Mouse (Mus musculus): ENCODE data around the gene Tnfrsf11a. TPM values are rescaled to one million over a fixed set of nuclear protein-coding genes. Genes with fewer than 3 reads are reported as not detected.

Tnfrsf11a gene
- polyA plus RNA-seq, 1 experiment, result 4.3 TPM

- no peak for DNase-seq
- no peak overlapping the region for H3K4me3 ChIP-seq (replicated peaks; ENCODE audit: extremely low read depth, low read depth, low read length)
- no peaks in the 10 kb centered on the region for H3K4me1 ChIP-seq (ENCODE audit: control insufficient read depth, insufficient read depth, low read length)
- TF ChIP-seq POLR2A (IDR thresholded peaks at IDR 0.05; ENCODE audit: borderline replicate concordance, extremely low read depth, low read depth, low read length), result no peak
- TF ChIP-seq CTCF (IDR thresholded peaks at IDR 0.05; ENCODE audit: insufficient read depth, low read length), result no peak
- 16% methylated on average over 28 of the region's 28 CpGs for WGBS
Measured at GRCm38 (mm10) chr1:105844341-105845006, 64.0 kb downstream of the Tnfrsf11a start.

DNA sequence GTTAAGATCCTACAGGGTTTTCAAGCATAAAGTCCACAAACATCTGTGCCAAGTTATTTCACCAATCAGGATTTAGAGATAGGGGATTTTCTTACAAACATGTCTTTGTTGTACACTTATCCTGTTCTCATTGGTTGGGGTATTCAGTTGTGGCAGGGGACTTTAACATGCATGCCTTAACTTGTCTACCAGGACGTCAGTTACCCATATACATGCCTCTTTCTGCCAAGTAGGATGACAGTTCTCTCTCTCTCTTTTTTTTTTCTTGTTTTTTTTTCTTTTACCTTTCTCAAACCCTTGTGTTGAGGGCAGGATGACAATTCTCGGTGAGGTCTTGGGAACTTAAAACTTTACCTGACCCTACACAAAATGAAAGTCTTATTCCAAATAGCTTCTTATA is 65.9 kb downstream of the Tnfrsf11a start:
- no peak overlapping the region for H3K4me3 ChIP-seq (replicated peaks; ENCODE audit: extremely low read depth, low read depth, low read length)
- WGBS, result 90% methylated on average over 2 of the region's 2 CpGs
- TF ChIP-seq POLR2A (IDR thresholded peaks at IDR 0.05; ENCODE audit: borderline replicate concordance, extremely low read depth, low read depth, low read length) (no peak), CTCF (IDR thresholded peaks at IDR 0.05; ENCODE audit: insufficient read depth, low read length) (no peak)
- H3K4me1 ChIP-seq (ENCODE audit: control insufficient read depth, insufficient read depth, low read length), result no peaks in the 10 kb centered on the region
- DNase-seq, result no peak

GRCm38 (mm10) chr1:105848806-105849205 is 68.3 kb downstream of the Tnfrsf11a start:
- TF ChIP-seq CTCF (IDR thresholded peaks at IDR 0.05; ENCODE audit: insufficient read depth, low read length) (no peak), POLR2A (IDR thresholded peaks at IDR 0.05; ENCODE audit: borderline replicate concordance, extremely low read depth, low read depth, low read length) (no peak)
- H3K4me3 ChIP-seq (replicated peaks; ENCODE audit: extremely low read depth, low read depth, low read length), result no peak overlapping the region
- no peaks in the 10 kb centered on the region for H3K4me1 ChIP-seq (ENCODE audit: control insufficient read depth, insufficient read depth, low read length)
- DNase-seq, result no peak
- 73% methylated on average over 8 of the region's 8 CpGs for WGBS

DNA sequence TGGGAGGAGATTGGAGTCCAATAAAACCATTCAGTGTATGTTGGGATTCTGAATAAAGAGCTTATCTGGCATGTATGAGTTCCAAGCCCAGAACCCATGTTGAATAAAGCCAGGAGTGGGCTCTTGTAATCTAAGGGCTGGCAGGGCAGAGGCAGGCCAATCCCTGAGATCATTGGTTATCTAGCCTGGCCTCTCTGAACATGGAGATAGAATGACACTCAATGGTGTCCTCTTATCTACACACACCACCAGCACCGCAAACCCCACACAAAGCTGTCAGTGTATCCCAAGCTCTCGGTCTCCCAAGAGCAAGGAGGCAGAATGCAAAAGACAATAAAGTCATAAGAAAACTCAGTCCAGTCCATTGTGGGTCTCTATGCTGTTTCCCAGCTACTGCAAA is 70.8 kb downstream of the Tnfrsf11a start:
- TF ChIP-seq POLR2A (IDR thresholded peaks at IDR 0.05; ENCODE audit: borderline replicate concordance, extremely low read depth, low read depth, low read length) (no peak), CTCF (IDR thresholded peaks at IDR 0.05; ENCODE audit: insufficient read depth, low read length) (no peak)

GRCm38 (mm10) chr1:105859740-105860139 is 79.2 kb downstream of the Tnfrsf11a start:
- no peaks in the 10 kb centered on the region for H3K4me1 ChIP-seq (ENCODE audit: control insufficient read depth, insufficient read depth, low read length)
- DNase-seq, result no peak
- TF ChIP-seq CTCF (IDR thresholded peaks at IDR 0.05; ENCODE audit: insufficient read depth, low read length) (no peak), POLR2A (IDR thresholded peaks at IDR 0.05; ENCODE audit: borderline replicate concordance, extremely low read depth, low read depth, low read length) (no peak)

More for the DNA sequence above, 70.8 kb downstream of the Tnfrsf11a start:
- H3K4me1 ChIP-seq (ENCODE audit: control insufficient read depth, insufficient read depth, low read length), result no peaks in the 10 kb centered on the region
- WGBS, result 81% methylated on average over 2 of the region's 2 CpGs
- H3K4me3 ChIP-seq (replicated peaks; ENCODE audit: extremely low read depth, low read depth, low read length), result no peak overlapping the region
- DNase-seq, result no peak

DNA sequence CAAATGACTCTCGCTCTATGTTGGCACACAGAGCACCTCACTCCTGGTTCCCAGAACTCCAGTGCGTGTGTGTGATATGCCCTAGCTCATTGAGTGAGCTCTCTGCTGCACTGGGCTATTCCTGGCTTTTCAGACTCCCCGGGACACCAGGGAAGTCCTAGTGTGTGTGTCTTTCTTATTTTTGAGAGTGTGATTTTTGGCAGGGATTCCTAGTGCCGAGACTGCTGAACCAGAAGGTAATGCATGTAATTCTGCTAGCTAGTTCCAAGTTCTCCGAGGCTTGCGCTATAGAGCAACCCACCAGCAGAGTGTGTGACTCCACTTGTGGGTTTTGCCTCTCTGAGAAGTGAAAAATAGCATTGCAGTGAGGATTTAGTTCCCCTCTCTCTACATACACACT is 96.1 kb downstream of the Tnfrsf11a start:
- TF ChIP-seq CTCF (IDR thresholded peaks at IDR 0.05; ENCODE audit: insufficient read depth, low read length), result no peak
- TF ChIP-seq POLR2A (IDR thresholded peaks at IDR 0.05; ENCODE audit: borderline replicate concordance, extremely low read depth, low read depth, low read length), result no peak
- no peak for DNase-seq
- Histone ChIP-seq H3K4me3 (replicated peaks; ENCODE audit: extremely low read depth, low read depth, low read length) (no peak overlapping the region), H3K4me1 (ENCODE audit: control insufficient read depth, insufficient read depth, low read length) (no peaks in the 10 kb centered on the region)
- WGBS, result 63% methylated on average over 6 of the region's 6 CpGs

More at GRCm38 (mm10) chr1:105859740-105860139, 79.2 kb downstream of the Tnfrsf11a start:
- 98% methylated on average over 2 of the region's 2 CpGs for WGBS
- no peak overlapping the region for H3K4me3 ChIP-seq (replicated peaks; ENCODE audit: extremely low read depth, low read depth, low read length)

GRCm38 (mm10) chr1:105877808-105878207 is 97.3 kb downstream of the Tnfrsf11a start:
- H3K4me3 ChIP-seq (replicated peaks; ENCODE audit: extremely low read depth, low read depth, low read length), result no peak overlapping the region
- no peak for TF ChIP-seq CTCF (IDR thresholded peaks at IDR 0.05; ENCODE audit: insufficient read depth, low read length)
- no peak for TF ChIP-seq POLR2A (IDR thresholded peaks at IDR 0.05; ENCODE audit: borderline replicate concordance, extremely low read depth, low read depth, low read length)
- no peaks in the 10 kb centered on the region for H3K4me1 ChIP-seq (ENCODE audit: control insufficient read depth, insufficient read depth, low read length)
- 77% methylated on average over 5 of the region's 5 CpGs for WGBS
- no peak for DNase-seq

DNA sequence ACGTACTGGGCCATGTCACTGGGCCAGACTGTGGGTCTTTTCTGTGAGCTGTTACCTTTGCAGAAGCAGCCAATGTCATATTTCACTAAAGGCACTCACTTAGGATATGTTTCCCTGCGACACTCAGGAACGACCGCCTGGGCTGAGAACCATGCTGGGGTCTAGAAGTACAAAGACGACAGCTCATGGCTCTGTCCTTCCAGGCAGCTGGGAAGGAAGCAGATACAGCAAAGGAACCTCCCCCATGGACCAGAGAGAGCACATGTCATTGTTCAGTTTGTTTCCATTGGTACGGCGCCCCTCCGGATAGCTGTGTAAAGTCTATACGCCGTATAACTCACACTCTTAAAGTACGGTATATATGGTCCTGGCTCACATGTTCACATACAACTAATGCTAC is 97.9 kb downstream of the Tnfrsf11a start:
- 90% methylated on average over 11 of the region's 11 CpGs for WGBS
- Histone ChIP-seq H3K4me1 (ENCODE audit: control insufficient read depth, insufficient read depth, low read length) (no peaks in the 10 kb centered on the region), H3K4me3 (replicated peaks; ENCODE audit: extremely low read depth, low read depth, low read length) (no peak overlapping the region)
- TF ChIP-seq POLR2A (IDR thresholded peaks at IDR 0.05; ENCODE audit: borderline replicate concordance, extremely low read depth, low read depth, low read length) (no peak), CTCF (IDR thresholded peaks at IDR 0.05; ENCODE audit: insufficient read depth, low read length) (no peak)
- no peak for DNase-seq

DNA sequence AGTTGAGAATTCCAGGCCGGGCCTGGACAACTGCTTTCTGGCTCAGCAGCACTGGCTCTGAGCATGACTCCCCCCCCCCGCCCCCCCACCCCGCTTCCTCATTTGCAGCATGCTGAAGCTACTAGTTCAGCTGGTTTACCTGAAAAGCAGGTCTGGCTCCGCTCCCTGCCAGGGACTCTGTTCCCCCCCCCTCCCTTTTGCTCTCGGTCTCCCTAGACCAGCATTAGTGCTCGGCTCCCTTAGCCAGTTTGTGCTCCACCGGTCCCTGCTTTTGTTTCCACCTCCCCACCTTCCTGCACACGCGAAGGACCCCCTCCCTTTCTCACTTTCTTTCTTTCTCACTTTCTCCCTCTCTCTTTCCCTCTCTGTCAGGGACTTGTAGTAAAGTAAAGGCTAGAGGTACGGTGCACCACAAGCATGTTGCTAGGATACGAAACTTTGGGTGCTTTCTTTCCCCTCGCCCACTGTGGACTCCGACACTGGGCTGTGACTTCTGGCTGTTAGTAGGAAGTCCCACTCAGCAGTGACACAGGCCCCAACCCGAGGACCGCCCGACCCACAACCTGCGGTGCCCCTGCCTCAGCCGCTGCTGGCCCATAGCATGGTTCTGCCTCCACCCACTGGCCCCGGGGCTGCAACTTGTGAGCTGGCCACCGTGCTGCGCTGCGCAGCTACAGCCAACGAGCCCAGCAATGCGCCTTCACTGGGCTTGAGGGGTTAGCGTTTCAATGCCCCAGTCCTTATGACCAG is 100.2 kb downstream of the Tnfrsf11a start:
- DNase-seq, result no peak
- Histone ChIP-seq H3K4me3 (replicated peaks; ENCODE audit: extremely low read depth, low read depth, low read length) (no peak overlapping the region), H3K4me1 (ENCODE audit: control insufficient read depth, insufficient read depth, low read length) (no peaks in the 10 kb centered on the region)
- WGBS, result 29% methylated on average over 25 of the region's 25 CpGs
- no peak for TF ChIP-seq CTCF (IDR thresholded peaks at IDR 0.05; ENCODE audit: insufficient read depth, low read length)
- no peak for TF ChIP-seq POLR2A (IDR thresholded peaks at IDR 0.05; ENCODE audit: borderline replicate concordance, extremely low read depth, low read depth, low read length)

- WGBS, result 80% methylated on average over 7 of the region's 7 CpGs
- H3K4me1 ChIP-seq (ENCODE audit: control insufficient read depth, insufficient read depth, low read length), result no peaks in the 10 kb centered on the region
- TF ChIP-seq POLR2A (IDR thresholded peaks at IDR 0.05; ENCODE audit: borderline replicate concordance, extremely low read depth, low read depth, low read length), result no peak
- TF ChIP-seq CTCF (IDR thresholded peaks at IDR 0.05; ENCODE audit: insufficient read depth, low read length), result no peak
- no peak overlapping the region for H3K4me3 ChIP-seq (replicated peaks; ENCODE audit: extremely low read depth, low read depth, low read length)
- no peak for DNase-seq
Measured at GRCm38 (mm10) chr1:105881466-105881865, 100.9 kb downstream of the Tnfrsf11a start.
